Mouse (Mus musculus): ENCODE measurements around the gene Prex1.

Prex1 gene

DNA sequence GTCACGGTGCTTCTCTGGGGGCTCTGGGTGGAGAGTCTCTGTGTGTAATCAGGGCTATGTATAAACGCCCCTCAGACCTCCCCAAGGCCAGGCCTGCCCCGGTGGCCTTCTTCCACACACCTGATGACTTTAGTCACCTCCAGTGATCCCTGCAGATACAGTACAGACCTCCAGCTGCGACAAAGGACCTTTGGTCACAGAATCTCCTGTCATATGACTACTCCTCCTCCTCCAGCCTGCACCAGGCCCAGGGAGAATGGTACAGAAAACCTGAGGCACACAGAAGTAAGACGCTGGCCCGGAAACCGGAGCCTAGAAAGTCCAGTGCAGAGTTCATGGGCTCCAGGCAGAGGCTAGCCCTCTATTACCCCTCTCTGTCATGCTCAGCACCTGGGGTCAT is 152.8 kb downstream of the Prex1 start:
- no peak for DNase-seq (ENCODE audit: low spot score in 2 of 2)

DNA sequence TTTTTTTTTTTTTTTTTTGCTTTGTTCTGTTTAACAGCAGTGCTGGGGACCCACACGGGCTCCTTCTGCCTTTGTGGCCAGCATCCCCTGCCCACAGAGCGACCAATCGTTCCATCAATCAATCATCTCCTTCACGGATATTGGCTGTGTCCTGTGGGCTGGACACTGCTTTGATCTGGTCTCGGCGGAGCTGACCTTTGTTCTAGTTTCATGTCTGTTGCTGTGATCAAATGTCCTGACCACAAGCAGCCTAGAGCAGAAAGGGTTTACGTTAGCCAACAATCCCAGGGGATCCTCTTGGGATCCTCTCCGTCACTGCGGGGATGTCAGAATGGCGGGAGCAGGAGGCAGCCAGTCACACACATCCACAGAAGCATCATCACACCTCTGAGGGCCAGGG is 154.1 kb downstream of the Prex1 start:
- DNase-seq (ENCODE audit: low spot score in 2 of 2): no peak

DNA sequence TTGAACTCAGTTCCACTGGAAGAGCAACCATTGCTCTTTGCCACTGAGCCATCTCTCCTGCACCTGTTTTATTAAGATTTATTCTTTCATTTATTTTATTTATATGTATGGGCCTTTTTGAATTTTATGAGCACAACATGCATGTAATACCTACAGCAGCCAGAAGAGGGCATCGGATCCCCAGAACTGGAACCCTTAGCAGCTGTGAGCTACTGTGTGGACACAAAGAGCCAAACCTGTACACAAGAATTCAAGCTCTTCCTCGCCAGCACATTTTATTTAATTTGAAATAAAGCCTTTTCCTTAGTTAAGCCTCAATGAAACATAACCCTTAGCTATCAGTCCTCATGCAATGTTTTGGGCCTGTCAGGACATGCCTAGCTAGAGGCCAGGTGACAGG is 158.1 kb downstream of the Prex1 start:
- no peak for DNase-seq (ENCODE audit: low spot score in 2 of 2)

DNA sequence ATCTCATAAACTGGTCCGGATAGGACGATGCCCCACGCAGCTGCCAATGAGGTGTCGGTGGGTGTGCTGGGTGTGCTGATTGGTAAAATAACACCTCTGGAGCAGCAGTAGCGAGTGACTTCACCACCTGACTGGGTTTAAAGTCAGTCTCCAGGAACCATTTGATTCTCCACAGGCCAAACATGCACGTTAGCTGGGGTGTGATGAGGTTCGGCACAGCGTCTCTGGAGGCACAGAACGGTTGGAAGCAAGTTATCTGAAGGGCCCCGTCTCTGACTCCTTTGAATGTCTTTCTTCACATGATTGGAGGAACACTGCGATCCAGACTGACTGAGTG is 159.5 kb downstream of the Prex1 start:
- no peak for DNase-seq (ENCODE audit: low spot score in 2 of 2)

DNA sequence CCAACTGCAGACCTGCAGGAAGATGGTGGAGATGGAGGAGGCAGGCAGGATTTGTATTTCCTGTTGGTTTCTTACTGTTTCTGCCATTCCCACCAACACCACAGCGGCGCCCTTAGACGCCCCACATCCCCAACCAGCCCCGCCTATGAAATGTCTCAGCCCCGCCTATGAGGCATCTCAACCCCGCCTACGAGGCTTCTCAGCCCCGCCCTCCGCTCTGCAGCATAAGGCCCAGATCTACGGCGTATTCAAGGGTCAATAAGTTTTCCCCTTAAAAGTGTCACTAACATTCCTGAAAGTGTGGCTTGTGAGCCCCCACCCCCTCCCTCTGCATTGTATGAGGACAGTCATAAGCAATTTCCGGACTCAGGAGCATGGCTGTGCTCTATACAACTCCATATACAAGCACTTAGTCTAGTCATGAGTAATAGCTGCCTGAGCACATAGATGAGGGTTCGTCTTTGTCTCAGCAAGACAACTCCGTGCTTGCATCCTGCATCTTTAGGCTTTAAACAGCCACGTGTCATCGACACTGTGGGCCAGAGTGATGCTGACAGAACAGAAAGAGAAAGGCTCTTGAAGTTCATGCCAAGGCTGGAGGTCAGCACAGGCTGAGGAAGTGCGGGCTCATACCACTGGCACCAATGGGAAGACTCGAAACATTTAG is 160.0 kb downstream of the Prex1 start:
- DNase-seq (ENCODE audit: low spot score in 2 of 2): peak; percentile 46 to 58

DNA sequence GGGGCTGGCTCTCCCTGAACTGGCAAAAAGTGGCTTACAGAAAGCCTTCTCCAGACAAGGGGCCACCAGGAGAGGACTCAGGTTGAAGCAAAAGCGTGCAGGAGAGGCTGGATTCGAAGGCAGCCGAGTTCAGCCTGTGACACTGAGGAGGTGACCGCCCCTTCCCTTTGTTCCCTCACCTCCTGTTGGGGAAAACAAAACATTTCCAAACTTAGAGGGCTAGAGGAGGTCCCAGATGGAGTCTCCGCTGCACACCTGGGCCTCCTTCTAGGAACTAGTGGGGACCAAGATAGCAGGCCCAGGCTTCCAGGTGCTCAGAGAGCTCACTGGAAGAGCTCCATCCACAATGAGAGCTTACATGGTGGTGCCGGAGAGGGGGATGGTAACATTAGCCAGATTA is 161.0 kb downstream of the Prex1 start:
- no peak for DNase-seq (ENCODE audit: low spot score in 2 of 2)

DNA sequence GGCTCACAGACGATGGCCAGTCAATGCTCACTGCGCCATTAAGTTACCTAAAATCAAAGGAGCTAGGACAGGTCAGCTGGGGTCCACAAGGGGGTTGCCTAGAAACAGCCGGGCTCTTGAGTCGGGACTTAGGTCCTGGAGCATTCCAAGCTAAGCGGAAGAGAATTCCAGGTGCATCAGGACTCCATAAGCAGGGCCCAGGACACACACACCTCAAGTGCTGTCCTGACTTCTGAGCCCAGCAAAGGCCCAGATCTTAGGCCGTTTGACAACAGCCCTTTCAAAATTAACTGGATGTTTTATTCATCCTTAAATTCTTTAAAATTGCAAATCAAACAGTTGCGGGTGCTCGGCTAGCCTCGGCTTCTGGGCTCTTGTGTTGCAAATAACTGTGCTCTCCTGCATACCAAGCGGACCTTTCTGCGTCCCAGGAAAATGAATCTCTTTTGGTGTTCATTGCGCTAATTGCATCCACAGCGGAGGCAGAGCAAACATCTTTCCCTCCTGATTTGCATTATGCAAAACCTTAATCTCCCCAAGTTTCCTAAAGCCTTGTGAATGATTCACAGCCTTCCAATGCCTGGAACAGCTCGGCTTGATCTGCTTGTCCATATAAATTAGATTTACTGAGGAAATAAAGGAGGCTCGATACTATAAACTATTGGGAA is 161.7 kb downstream of the Prex1 start:
- DNase-seq (ENCODE audit: low spot score in 2 of 2): no peak

DNA sequence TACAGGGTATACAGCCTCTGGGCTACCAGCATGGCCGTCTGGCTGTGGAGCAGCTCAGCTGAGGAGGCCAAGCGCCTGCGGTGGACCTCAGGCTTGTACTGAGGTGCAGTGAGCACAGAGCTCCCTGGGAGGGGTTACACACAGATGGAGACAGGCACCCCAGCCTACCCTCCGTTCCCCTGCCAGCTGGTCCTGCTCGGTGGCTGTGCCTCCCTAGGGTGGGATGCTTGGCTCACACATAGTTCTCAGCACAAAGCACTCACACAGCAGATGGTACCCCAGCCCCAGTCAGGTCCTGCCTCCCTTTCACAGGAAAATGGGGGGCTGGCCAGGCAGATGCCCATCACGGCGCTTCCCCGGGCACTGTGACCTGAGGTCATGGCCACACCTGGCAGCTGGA is 163.8 kb downstream of the Prex1 start:
- no peak for DNase-seq (ENCODE audit: low spot score in 2 of 2)

DNA sequence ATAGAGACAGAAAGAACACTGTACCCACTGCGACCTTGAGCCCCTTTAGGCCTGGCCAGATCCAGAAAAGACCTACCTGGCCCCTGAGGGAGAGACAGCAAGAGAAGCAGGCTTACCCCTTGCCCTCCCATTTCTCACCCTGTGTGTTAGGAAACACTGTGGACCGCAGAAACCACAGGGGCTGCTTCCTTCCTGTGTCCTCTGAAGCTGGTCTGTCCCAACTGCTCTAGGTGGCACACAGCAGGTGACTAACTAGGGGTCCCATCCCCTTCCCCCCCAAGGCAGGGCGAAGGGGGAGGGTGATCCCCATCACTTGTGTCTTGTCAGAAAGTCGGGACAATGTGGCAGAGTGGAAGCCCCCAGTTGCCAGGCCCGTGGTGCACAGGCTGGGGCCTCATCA is 164.6 kb downstream of the Prex1 start:
- DNase-seq (ENCODE audit: low spot score in 2 of 2): peak; percentile 51 to 55

DNA sequence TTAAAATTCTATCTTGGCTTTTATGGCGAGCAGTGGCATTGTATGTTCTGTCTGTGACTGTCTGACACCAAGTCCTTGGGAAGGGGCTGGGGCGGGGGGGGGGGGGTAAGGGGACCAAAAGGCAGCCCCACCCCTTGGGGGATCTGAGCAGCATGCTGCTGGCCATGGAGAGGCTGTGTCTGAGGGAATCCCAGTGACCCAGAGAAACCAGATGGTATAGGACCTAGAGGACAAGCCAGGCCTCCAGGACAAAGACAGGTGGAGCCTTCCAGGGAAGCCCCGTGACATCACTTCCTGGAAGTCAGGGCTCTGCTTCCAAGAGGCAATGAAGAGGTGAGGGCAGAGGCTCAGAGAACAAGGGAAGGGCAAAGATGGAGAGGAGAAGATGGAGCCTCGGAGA is 168.1 kb downstream of the Prex1 start:
- DNase-seq (ENCODE audit: low spot score in 2 of 2): no peak

DNA sequence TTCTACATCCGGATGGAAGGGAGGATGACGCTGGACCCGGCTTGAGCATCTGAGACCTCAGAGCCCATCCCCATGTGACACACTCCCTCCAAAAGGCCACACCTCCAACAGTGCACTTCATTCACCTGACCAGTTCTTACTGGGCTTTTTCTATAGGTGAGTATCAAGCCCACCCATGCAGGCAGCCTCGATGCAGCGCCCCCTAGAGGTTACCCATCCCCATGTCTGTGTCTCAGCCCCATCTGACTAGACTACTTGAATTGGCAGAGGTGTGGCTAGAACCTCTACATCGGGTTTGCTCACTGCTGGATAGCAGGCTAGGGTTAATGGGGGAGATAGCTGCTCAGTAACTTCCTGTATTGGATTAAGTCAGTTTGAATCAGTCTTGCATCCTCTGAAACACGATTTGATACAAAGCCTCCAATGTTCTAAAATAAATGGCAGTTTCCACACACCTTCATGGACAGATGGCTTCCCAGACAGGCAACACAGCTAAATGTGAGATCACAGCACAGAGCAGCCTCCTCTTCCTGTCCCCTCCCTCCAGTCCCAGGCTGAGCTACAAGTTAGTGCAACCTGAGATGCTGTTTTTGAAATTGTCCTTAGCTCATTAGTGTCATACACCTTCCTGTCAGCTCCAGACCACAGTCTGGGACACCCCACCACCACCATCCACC is 168.9 kb downstream of the Prex1 start:
- DNase-seq (ENCODE audit: low spot score in 2 of 2): no peak

DNA sequence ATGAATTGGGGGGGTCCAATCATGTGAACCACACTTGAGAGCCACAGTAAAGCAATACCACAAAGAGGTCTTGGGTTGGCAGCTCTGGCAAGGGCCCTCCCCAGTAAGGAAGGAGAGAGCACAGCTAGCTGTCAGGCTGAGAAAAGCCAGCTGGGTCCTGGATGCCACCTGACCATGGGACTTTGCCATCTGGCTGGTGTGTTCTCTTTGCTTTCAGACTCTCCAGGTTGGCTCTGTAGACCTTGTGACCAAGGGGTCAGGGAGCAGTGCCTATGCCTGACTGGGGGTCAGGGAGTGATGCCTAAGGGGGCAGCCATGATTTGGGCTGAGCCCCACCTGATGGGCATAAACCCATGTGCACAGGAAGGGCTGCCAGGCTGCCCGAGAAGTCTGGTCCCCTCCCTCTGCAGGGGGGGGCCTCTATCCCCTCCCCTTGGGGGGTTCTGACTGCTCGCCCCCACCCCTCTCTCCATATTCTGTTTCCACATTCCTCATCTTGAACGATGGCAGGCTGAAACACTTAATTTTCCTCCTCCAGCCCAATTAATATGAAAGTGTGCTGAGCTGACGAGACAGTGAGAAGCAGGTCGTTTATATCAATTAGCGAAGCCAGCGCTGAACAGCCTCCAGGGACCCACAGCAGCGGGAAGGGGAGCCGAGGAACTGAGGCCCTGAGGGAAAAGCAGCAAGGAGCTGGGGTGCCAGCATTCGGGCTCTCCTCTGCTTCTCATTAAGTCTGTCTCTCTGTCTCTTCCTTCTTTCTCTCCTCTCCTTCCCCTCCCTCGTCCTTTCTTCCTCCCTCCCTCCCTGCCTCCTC is 172.3 kb downstream of the Prex1 start:
- DNase-seq (ENCODE audit: low spot score in 2 of 2): no peak

DNA sequence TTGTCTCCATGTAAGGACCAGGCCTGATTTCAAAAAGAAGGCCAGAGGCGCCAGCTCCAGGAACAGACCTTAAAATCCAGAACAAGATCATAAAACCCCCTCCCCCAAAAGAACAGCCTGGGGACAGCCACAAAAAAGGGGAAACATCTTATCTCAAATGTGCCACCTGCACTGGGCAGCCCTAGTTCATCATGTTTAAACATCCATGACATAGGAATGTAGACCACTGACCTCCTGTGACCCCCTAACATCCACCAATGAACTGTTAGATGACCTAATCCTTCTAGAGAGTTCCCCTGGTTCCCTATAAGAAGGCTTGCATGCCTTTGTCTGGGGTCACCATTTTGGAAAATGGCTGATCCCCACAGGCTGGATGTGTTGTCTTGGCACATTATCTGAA is 173.4 kb downstream of the Prex1 start:
- no peak for DNase-seq (ENCODE audit: low spot score in 2 of 2)

DNA sequence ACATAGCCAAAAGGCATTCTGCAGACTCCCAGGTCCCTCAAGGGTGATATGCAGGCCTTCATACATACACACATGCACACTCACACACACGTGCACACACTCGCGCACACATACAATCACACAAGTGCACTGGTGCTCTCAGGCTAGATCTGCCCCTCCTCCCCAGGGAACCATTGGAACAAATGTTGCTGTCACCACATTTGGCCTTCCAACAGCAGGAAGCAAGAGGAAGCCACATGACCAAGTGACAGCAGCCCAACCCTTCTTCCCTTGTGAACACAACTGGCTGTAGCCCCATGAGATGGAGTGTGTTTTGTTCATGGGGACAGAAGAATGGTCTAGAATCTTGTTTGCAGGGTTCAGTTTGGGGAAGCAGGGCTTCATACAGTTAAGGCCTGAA is 176.7 kb downstream of the Prex1 start:
- peak; percentile 16 to 30 for DNase-seq (ENCODE audit: low spot score in 2 of 2)

DNA sequence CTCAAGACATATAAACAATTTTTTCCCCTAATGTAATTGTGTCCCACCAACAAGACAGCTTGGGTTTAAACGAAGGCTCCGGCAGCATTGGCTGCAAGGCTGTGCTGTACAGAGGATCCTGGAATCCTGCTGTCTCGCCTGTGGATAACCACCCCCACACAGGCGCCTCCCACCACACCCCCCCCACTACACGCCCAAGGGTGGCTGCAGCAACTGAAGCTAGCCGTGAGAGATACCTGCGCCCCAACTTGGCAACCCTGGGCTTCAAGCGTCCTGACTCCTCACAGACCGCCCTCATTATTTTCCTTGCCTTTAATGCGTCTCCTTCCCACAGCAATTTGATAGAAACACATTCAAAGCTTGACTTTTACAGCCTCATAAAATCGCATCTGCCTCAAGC is 178.1 kb downstream of the Prex1 start:
- DNase-seq (ENCODE audit: low spot score in 2 of 2): no peak

DNA sequence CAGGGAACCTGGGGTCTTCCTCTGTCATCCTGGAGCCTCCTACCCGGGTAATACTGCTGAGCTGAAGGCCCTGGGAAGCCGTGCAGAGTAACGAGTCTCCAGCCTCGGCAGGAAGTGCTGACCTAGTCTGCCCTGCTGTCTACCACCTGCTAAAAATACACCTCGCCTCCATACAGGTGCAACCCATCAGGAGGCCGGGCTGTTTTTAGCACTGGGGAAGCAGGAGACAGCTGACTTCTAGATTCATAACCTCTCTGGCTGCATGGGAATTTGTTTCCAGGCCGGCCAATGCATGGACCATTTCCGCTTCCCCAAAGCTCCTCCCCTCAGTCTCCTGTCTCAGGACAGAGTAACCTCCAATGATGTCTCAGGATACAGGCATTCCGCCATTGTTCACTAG is 187.4 kb downstream of the Prex1 start:
- DNase-seq (ENCODE audit: low spot score in 2 of 2): no peak

DNA sequence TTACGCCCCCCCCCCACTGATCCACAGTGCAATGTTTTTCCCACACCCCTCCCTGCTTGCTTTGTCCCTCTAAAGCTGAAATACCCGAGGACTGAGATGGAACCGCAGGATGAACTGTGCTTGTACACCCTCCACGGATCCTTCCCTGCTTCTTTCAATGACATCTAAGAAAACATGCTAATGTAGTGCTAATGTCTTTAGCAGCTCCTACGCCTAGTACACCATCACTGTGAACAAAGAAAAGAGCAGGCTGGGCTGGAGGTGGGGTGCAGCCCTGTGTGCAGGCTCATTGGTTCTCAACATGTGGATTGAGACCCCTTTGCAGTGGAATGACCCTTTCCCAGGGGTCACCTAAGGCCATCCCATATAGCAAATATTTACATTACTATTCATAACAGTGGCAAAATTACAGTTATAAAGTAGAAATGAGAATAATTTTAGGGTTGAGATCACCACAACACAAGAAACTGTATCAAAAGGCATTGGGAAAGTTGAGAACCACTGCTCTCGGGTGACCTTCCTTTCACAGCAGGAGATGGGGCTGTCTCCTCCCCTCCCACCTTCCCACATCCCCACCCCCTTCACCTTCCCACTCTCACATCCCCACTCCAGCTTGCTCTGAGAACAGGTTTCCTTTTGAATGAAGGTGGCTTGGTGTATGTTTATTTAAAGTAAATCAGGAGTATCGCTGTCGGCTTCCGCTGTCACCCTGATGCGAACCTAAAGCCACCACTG is 190.3 kb downstream of the Prex1 start:
- no peak for DNase-seq (ENCODE audit: low spot score in 2 of 2)

DNA sequence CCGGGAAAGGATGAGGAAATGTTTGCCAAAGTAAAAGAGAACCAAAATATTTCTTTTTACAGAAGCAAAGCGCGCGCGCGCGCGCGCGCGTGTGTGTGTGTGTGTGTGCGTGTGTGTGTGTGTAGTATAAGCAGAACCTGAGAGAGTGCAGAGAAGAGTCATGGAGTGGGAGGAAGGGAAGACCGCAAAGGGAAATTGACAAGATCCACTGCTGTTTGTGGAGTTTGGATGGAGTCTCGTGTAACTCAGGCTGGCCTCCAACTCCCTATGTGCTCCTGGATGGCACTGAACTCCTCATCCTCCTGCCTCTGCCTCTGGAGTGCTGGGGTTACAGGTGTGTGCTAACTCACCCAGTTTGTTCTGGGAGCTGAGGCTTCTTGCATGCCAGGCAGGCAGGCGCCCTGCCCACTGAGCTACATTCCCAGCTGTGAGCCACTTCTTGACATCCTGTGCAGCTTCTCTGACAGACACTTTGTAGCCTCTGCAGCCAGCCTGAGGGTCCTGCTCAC is 191.0 kb downstream of the Prex1 start:
- no peak for DNase-seq (ENCODE audit: low spot score in 2 of 2)

DNA sequence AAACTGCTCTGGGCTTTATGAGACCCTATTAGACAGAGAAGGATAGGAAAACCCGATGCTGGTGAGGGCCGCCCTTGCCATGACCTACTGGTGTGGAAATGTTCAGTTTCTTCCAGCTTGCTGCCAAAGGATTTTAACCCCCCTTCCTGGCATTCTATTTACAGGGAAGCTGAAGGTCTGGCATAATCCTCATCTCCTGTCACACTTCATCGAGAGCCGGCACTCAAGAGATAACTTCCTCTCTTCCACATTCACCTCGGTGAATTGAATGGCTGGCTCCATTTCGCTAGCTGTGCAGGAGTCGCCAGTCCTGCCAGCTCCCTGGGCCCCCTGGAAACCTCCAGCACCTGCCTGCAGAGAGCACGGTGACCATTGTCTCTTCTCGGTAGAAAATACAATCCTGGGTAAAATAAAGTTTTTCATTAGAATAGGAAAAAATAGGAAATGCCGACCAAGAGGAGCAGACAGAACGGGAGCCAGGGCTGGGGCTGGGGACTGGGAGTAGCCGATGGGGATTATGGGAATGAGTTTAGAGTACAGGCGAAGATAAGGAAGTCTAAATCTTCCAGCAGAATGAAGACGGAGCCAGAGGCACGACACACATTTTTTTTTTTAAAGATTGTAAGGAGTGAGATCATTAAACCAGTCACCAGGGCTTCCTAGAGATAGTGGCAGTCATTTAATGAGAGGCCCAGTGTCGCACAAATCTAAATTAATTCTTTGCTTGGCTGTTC is 191.6 kb downstream of the Prex1 start:
- no peak for DNase-seq (ENCODE audit: low spot score in 2 of 2)

DNA sequence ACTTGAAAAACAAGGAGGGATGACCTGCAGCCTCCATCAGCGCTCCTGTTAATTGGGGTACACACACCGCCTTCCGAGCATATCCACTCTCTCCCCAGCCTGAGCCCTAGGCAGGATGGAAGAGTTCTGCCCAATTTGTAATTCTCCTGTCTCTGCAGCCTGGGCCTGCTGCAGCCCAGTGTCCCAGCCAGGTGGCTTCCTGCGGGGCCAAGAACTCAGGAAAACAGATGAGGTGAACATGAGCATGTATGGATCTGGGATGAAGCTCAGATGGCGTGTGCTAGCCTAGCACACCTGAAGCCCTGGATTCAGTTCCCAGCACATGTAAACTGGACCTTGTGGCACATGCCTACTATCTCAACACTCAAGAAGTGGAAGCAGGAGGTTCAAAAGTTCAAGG is 192.2 kb downstream of the Prex1 start:
- DNase-seq (ENCODE audit: low spot score in 2 of 2): no peak

DNA sequence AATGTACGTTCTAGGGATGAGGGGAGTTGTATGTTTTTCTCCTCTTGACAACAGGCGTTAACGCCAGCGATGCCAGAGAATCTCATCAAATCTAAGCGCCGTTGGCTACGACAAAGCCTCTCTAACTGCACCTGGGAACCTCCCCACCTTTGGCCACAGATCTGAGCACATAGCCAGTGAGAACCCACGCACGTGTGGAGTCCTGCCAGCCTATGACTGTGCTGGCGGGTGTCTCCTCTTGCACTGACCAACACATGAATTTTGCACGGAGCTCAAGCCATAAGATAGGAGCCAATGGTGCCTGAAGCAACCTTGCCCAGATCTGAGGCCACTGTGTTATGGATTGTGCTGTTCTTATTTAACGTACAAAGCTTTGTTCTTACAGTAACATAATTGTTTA is 193.1 kb downstream of the Prex1 start:
- no peak for DNase-seq (ENCODE audit: low spot score in 2 of 2)

Measured in spleen, postnatal 36 days (tissue).